Mouse (Mus musculus) layer of hippocampus, adult 18-20 months (tissue): ENCODE measurements around the gene Tubg2. TPM values are rescaled to one million over a fixed set of nuclear protein-coding genes. Genes with fewer than 3 reads are reported as not detected.

Source experiments
- DNase-seq, 2 experiments: peaks; one replicate each; pipeline ENCODE4 v3.0.0; 2022; ENCODE audit warnings: low spot score in 2 of 2
- total RNA-seq, 2 experiments: library from RNA; stranded (reverse); gene quantifications; 2 replicates each; pipeline ENCODE4 v1.2.3; 2021

Tubg2 gene
- total RNA-seq, 2 experiments from 2014 or later = 40.2 to 42.7 TPM

DNA sequence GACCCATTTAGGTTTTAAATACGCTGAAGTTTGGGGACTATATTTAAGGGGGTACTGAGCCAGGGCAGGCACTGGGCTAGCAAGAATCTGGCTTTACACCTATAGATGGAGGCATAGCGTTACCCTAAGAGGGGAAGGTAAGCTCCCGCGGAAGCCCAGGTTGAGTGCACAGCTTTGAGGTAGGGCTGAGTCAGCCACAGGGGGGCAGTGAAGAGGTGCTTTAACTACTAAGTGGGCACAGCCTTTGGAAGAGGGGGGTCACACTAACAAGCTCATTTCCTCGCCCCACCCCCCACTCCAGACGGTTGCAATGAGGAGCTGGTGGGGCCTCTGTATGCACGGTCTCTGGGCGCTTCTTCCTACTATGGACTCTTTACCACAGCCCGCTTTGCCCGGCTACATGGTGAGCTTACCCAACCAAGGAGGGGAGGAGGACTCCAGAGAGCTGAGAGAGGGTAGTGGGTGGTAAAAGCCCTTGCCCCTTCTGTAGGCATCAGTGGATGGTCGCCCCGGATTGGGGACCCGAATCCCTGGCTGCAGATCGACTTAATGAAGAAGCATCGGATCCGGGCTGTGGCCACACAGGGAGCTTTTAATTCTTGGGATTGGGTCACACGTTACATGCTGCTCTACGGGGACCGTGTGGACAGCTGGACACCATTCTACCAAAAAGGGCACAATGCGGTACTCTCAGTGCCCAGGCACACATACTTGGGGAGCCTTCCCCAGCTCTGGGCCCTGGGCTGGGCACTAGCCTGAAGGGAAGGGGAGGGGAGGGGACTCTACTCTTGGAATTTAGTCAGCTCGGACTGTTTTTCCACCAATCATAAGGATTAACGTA, 21.4 kb downstream of the Tubg2 start:
- DNase-seq = peak; percentile 61 to 85

- DNase-seq = no peak
Observed at GRCm38 (mm10) chr11:101178061-101179058, 22.7 kb downstream of the Tubg2 start.

GRCm38 (mm10) chr11:101179306-101179705, 23.6 kb downstream of the Tubg2 start:
- no peak for DNase-seq

DNA sequence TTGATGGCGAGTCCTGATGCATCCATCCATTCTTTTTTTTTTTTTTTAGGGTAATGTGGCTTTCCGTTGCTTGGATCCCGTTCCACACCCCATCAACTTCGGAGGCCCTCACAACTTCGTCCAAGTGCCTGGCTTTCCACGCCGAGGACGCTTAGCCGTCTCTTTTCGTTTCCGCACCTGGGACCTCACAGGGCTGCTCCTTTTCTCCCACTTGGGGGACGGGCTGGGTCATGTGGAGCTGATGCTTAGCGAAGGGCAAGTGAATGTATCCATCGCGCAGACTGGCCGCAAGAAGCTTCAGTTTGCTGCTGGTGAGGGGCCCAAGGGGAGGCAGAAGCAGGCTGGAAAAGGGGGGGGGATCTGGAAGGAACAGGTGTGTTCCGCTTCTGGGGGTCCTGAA, 24.6 kb downstream of the Tubg2 start:
- DNase-seq = no peak

DNA sequence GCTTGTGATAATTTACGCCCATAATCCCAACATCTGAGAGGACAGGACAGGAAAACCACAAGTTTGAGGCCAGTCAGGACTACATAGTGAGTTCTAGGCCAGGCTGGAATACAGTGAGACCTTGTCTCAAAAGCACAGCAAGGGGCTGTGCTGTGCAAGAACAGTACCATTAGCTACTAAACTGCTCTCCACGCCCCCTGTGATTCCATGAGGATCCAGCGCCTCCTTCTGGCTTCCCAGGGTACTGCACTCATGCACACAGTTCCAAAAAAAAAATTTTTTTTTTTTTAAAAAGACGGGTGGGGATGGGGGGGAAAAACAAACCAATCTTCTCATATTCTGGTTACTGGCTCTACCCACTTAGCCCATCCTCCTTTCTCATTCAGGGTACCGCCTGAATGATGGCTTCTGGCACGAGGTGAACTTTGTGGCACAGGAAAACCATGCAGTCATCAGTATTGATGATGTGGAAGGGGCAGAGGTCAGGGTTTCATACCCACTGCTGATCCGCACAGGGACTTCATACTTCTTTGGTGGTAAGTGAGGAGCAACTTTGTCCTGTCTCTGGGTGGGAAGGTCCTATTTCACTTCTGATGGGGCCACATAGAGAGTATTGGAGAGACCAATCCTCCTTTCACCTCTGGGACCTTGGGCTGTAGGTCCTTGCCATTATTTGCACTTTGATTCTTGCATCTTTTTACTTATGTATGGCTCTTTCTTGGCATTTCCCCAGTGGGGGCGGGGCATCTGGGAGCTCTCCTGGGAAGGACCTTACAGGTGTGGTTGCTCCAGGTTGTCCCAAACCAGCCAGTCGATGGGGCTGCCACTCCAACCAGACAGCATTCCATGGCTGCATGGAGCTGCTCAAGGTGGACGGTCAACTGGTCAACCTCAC, 25.4 kb downstream of the Tubg2 start:
- peak in 1 of 2 experiments; percentile 64 for DNase-seq

DNA sequence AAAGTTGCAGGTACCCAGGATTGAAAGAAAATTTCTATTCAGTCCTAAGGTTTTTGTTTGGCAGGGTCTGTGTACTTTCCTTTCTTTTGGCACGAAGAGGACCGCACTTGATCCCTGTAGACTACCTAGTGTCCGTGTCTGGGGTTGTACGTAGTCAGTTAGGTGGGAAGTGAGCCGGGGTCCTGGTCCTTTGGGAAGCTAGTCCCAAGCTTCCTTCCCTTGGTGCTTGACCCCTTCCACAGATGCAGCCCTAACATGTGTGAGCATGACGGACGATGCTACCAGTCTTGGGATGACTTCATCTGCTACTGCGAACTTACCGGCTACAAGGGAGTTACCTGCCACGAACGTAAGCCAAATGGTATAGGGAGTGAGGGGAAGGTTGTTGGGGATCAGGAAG, 26.3 kb downstream of the Tubg2 start:
- no peak for DNase-seq

DNA sequence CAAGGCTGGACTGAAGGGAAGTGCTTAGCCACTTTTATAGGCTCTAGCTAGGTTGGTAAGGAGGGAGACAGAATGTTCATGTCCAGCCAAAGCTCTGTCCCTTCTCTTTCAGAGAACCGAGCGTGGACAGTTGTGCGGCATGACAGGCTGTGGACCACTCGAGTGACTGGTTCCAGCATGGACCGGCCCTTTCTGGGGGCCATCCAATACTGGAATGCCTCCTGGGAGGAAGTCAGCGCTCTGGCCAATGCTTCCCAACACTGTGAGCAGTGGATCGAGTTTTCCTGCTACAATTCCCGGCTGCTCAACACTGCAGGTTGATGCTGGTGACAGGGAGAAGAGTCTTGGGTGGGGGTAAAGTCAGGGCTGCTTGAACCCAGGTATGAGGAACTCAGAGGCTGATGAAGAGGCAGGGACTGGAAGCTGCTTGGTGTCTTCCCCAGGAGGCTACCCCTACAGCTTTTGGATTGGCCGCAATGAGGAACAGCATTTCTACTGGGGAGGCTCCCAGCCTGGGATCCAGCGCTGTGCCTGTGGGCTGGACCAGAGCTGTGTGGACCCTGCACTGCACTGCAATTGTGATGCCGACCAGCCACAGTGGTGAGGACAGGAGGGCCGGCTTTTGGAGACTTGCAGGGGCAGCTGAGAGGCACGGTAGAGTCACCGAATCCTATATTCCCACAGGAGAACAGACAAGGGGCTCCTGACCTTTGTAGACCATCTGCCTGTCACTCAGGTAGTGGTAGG, 27.2 kb downstream of the Tubg2 start:
- no peak for DNase-seq

DNA sequence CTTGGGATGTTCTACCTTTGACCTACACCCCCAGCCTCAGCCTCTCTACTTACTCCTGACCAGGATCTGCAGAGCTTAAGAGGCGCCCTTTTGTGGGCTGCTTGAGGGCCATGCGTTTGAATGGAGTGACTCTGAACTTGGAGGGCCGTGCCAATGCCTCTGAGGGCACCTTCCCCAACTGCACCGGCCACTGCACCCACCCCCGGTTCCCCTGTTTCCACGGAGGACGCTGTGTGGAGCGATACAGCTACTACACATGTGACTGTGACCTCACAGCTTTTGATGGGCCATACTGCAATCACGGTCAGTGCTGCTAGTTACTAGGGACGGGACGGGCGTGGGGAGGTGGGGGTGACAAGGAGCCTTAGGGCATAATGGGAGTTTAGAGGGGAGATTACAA, 29.3 kb downstream of the Tubg2 start:
- no peak for DNase-seq

DNA sequence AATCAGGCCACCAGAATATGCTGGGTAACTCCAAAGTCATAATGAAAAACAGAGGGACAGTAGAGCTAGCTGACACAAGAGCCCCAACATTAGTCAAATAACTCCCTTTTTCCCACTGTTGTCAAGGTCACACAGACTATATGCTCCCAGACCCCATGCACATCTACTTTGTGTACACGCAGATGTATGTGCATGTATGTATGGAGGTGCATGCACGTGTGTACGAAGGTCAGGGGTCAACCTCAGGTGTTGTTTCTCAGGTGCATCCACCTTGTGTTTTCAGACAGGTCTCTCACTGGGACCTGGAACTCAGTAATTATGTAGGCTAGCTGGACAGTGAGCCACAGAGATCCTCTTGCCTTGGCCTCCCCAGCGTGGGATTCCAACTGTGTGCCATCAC, 29.7 kb downstream of the Tubg2 start:
- no peak for DNase-seq

DNA sequence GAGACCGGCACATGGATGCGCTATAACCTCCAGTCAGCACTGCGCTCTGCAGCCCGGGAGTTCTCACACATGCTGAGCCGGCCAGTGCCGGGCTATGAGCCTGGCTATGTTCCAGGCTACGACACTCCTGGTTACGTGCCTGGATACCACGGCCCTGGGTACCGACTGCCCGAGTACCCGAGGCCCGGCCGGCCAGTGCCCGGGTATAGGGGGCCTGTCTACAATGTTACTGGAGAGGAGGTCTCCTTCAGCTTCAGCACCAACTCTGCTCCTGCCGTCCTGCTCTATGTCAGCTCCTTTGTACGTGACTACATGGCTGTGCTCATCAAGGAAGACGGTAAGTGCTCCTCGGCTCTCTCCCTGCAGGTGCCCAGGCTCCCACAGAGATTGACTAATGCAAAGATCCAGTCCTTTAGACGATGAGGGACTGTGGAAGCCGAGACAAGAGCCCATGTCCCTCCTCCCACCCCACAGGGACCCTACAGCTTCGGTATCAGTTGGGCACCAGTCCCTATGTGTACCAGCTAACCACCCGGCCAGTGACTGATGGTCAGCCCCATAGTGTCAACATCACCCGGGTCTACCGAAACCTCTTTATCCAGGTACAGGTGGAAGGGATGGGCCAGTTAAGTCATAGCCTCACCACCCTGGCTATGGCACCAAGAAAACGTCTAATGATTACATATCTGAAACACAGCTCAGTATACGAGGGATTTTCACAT, 31.0 kb downstream of the Tubg2 start:
- no peak for DNase-seq

DNA sequence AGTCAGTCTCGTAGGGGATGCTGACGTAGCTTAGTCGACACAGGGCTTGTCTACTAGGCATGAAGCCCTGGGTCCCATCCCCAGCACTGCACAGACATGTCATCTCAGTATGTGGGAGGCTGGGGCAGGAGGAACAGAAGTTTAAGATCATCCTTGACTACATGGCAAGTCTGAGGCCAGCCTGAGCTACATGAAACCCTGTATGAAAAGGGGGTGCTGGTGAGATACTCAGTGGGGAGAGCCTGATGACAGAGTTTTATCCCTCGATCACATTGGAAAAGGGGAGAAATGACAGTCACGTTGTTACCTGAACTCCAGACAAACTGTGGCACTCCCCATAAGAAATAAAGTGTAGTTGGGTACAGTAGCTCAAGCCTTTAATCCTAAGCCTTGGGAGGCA, 31.8 kb downstream of the Tubg2 start:
- no peak for DNase-seq

- DNase-seq = no peak
Observed at GRCm38 (mm10) chr11:101188166-101188805, 32.6 kb downstream of the Tubg2 start.

- DNase-seq = peak in 1 of 2 experiments; percentile 71
Observed at GRCm38 (mm10) chr11:101189495-101190180, 33.9 kb downstream of the Tubg2 start.

DNA sequence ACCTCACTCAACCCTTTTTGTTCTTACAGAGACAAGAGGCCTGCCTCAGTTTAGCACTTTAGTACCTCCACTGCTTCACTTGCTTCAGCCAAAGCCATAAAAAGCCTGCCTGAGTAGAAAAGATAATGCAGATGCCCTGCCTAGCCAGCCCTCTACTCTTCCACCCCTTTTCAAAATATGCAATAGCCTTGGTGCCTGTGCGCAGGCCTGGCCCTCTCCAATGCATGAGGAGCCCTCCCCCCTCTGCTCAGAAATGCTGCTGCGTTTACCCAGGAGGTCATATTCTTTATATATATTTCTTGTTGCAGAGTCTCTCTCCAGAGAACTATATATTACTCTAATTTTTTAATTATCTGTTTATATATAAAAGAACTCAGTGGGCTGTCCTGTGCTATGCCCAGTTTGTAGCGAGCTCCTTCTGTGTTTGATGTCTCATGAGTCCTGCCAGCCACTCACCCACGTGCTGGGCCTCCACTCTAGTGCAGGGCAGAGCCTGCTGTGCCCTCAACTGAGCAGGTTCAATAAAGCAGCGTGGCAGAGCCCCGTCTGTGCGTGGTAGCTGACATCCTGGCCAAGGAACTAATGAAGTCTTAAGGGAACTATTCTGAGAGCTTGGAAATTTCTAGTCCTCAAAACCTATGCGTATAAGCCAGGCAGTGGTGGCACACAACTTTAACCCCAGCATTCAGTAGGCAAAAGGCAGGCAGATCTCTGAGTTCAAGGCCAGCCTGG, 34.6 kb downstream of the Tubg2 start:
- no peak for DNase-seq

- DNase-seq = peak in 1 of 2 experiments; percentile 56
Observed at GRCm38 (mm10) chr11:101190913-101191907, 35.5 kb downstream of the Tubg2 start.

GRCm38 (mm10) chr11:101191919-101192470, 36.3 kb downstream of the Tubg2 start:
- no peak for DNase-seq
